Mouse (Mus musculus): ENCODE measurements around the gene Ptn. TPM values are rescaled to one million over a fixed set of nuclear protein-coding genes. Genes with fewer than 3 reads are reported as not detected.

Ptn gene
- polyA plus RNA-seq, 1 experiment from 2014 or later = 358 TPM

- H3K27ac ChIP-seq = peak overlapping the region; percentile 80
- no peaks in the 10 kb centered on the region for H3K27me3 ChIP-seq (ENCODE audit: insufficient read depth, poor library complexity, severe bottlenecking)
These were observed 1.5 kb downstream of the Ptn start for GRCm38 (mm10) chr6:36808306-36809058.

DNA sequence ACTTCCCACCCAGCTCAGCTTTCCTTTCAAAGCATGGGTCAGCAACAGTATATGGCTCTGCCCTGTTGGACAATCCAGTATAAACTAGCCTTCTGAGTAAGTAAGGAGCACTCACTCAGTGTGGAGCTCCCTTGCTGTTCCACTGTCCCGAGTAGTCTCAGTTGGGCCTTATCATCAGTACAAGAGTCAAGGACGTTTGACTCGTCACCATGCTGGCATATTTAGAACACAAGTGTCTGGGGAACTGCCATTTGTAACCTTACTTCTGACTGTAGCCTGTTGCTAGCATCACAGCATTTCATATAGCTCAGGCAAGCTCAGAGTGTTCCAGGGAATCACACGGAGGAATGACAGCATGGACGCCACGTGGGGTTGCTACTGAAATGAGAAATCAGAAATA, 3.1 kb downstream of the Ptn start:
- H3K27ac ChIP-seq = no peak overlapping the region
- no peaks in the 10 kb centered on the region for H3K9me3 ChIP-seq
- WGBS = 59% methylated on average over 6 of the region's 6 CpGs
- peaks cover 10% of the 10 kb centered on the region; the same call in 1 of the 2 replicates for H3K36me3 ChIP-seq
- no peaks in the 10 kb centered on the region for H3K27me3 ChIP-seq (ENCODE audit: insufficient read depth, poor library complexity, severe bottlenecking)
- peak overlapping the region; percentile 6; the same call in 1 of the 2 replicates for H3K4me3 ChIP-seq
- no peak for DNase-seq (ENCODE audit: low spot score)
- peaks cover 15% of the 10 kb centered on the region for H3K4me1 ChIP-seq

More at GRCm38 (mm10) chr6:36808306-36809058, 1.5 kb downstream of the Ptn start:
- Histone ChIP-seq H3K36me3 (peaks cover 4% of the 10 kb centered on the region; the same call in 1 of the 2 replicates), H3K4me1 (peaks cover 18% of the 10 kb centered on the region), H3K4me3 (peak overlapping the region; percentile 66), H3K9me3 (no peaks in the 10 kb centered on the region)
- no peak for DNase-seq (ENCODE audit: low spot score)
- WGBS = 65% methylated on average over 7 of the region's 7 CpGs

DNA sequence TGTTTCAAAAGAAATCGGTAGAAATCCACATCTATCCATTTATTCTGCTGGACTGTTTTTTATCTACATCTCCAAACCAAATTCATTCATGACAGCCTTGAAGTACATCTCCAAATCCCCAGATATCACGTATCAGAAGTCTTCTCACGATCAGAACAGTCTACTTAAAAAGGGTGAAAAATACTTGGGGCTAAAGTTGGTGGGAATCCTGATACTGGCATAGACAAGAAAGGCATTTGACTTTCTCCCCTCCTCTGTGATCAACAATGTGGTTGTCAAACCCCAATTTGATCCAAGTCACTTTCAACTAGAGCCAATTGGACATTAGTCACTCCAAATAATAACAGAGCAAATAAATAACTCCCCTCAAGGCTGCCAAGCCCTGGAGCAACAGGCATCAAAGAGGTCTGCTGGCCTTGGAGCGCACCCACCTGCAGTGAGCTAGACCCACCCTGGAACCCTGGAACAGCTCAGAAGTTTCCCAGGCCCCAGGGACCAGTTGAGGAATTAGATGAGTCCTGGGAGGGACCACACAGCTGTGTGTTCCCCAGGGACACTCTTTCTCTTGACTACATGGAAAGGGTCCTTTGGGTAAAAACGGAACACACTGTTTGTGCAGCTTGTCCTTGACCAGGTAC, 9.6 kb downstream of the Ptn start:
- 77% methylated on average over 5 of the region's 5 CpGs for WGBS
- Histone ChIP-seq H3K4me3 (no peak overlapping the region), H3K27ac (no peak overlapping the region), H3K27me3 (ENCODE audit: insufficient read depth, poor library complexity, severe bottlenecking) (no peaks in the 10 kb centered on the region), H3K36me3 (peaks cover 6% of the 10 kb centered on the region; the same call in 1 of the 2 replicates), H3K4me1 (peaks cover 5% of the 10 kb centered on the region; the same call in 1 of the 2 replicates), H3K9me3 (no peaks in the 10 kb centered on the region)
- DNase-seq (ENCODE audit: low spot score) = no peak

GRCm38 (mm10) chr6:36797066-36797655, 12.9 kb downstream of the Ptn start:
- Histone ChIP-seq H3K27ac (no peak overlapping the region), H3K36me3 (no peaks in the 10 kb centered on the region), H3K4me3 (no peak overlapping the region), H3K9me3 (no peaks in the 10 kb centered on the region), H3K27me3 (ENCODE audit: insufficient read depth, poor library complexity, severe bottlenecking) (no peaks in the 10 kb centered on the region), H3K4me1 (peaks cover 5% of the 10 kb centered on the region; the same call in 1 of the 2 replicates)
- DNase-seq (ENCODE audit: low spot score) = no peak
- WGBS = 64% methylated on average over 3 of the region's 3 CpGs

- peaks cover 5% of the 10 kb centered on the region; the same call in 1 of the 2 replicates for H3K4me1 ChIP-seq
- no peaks in the 10 kb centered on the region for H3K36me3 ChIP-seq
- WGBS = 79% methylated on average over 4 of the region's 4 CpGs
- no peak for DNase-seq (ENCODE audit: low spot score)
- H3K9me3 ChIP-seq = no peaks in the 10 kb centered on the region
- H3K27ac ChIP-seq = no peak overlapping the region
- no peaks in the 10 kb centered on the region for H3K27me3 ChIP-seq (ENCODE audit: insufficient read depth, poor library complexity, severe bottlenecking)
- no peak overlapping the region for H3K4me3 ChIP-seq
These were observed 15.5 kb downstream of the Ptn start for GRCm38 (mm10) chr6:36794535-36794934.

DNA sequence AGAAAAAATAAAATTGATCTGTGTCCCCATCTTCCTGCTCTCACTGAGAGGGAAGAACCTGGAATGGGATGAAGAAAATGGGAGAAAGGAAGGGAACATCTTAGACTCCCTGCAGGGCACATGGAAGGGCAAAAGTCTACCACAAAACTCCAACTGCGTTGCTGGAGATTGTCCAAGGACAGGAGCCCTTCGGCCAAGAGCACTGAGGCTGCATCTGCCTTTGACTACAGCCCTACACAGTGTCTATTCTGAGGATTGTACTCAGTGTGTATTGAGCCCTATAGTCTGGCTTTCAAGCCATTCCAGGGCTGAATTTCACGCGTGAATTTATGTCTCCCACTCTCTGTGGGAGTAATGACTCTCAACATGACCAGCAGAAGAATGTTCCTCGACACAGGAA, 16.2 kb downstream of the Ptn start:
- no peak overlapping the region for H3K4me3 ChIP-seq
- 71% methylated on average over 5 of the region's 5 CpGs for WGBS
- no peaks in the 10 kb centered on the region for H3K9me3 ChIP-seq
- no peaks in the 10 kb centered on the region for H3K36me3 ChIP-seq
- no peak for DNase-seq (ENCODE audit: low spot score)
- peaks cover 10% of the 10 kb centered on the region for H3K4me1 ChIP-seq
- H3K27ac ChIP-seq = no peak overlapping the region
- H3K27me3 ChIP-seq (ENCODE audit: insufficient read depth, poor library complexity, severe bottlenecking) = no peaks in the 10 kb centered on the region

GRCm38 (mm10) chr6:36789261-36789660, 20.8 kb downstream of the Ptn start:
- H3K4me3 ChIP-seq = no peak overlapping the region
- no peak overlapping the region for H3K27ac ChIP-seq
- WGBS = 70% methylated on average over 4 of the region's 4 CpGs
- no peak for DNase-seq (ENCODE audit: low spot score)
- peaks cover 22% of the 10 kb centered on the region for H3K4me1 ChIP-seq
- no peaks in the 10 kb centered on the region for H3K27me3 ChIP-seq (ENCODE audit: insufficient read depth, poor library complexity, severe bottlenecking)
- no peaks in the 10 kb centered on the region for H3K9me3 ChIP-seq
- H3K36me3 ChIP-seq = 0 out of 2 replicates have a peak, but pooled peaks cover 5% of the 10 kb centered on the region

DNA sequence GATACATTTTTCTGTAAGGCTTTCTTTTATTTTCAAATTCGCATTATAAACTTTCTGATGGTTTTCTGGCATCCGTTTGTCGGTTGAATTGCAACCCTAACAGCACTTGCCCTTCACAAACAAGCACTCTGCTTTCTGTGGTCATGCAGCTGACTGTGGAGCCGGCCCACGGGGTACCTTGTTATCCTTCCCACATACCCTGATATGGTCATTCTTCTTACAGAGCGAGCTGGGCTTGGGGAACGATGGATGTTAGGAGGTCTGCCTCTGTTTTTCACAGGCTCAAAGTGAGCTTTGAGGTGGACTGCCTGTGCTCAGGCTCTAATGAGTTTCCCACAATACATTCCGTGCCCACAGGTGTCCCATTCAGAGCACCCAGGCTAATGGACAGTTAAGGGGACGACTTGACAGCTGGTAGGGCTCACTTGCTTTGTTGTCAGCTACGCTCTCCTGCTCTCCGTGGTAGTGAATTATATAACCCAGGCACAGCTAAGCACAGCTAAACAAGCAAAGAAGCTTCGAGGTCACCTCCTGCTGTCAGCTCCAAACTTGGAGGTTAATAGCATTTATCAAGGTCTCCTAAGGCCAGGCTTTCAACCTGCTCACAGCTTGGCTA, 21.3 kb downstream of the Ptn start:
- Histone ChIP-seq H3K4me1 (peaks cover 23% of the 10 kb centered on the region), H3K36me3 (0 out of 2 replicates have a peak, but pooled peaks cover 5% of the 10 kb centered on the region), H3K9me3 (no peaks in the 10 kb centered on the region), H3K27ac (0 out of 2 replicates have a peak overlapping the region, but pooled peaks have one; percentile 11), H3K27me3 (ENCODE audit: insufficient read depth, poor library complexity, severe bottlenecking) (no peaks in the 10 kb centered on the region), H3K4me3 (no peak overlapping the region)
- WGBS = 34% methylated on average over 12 of the region's 12 CpGs
- DNase-seq (ENCODE audit: low spot score) = no peak

DNA sequence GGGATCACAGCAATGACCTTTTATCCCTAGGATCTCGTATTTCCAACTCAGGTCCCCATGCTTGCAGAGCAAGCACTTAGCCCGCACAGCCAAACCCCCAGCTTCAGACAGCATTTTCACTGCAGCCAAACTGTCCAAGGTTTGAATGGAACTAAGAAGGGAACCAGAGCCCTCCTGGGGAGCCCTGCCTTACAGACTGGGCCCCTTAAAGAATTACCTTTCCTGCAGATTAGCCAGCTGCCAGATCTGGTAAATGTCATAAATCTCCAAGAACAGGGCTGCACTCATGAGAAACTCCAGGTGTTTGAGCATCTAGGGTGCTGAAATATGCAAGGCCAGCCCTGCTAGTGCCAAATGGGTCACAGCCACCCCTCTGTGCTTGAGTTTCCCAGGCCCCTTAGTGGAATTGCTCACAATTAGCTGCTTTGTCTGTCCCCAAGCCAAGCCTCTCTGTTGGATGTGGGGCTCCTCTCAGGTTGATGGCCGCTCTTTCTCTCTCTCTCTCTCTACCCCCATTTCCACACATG, 25.3 kb downstream of the Ptn start:
- H3K4me3 ChIP-seq = no peak overlapping the region
- H3K4me1 ChIP-seq = peaks cover 23% of the 10 kb centered on the region
- H3K9me3 ChIP-seq = no peaks in the 10 kb centered on the region
- 0 out of 2 replicates have a peak, but pooled peaks cover 5% of the 10 kb centered on the region for H3K36me3 ChIP-seq
- H3K27ac ChIP-seq = peak overlapping the region; percentile 16; the same call in 1 of the 2 replicates
- no peaks in the 10 kb centered on the region for H3K27me3 ChIP-seq (ENCODE audit: insufficient read depth, poor library complexity, severe bottlenecking)
- 28% methylated on average over 3 of the region's 3 CpGs for WGBS
- peak; percentile 75 for DNase-seq (ENCODE audit: low spot score)

DNA sequence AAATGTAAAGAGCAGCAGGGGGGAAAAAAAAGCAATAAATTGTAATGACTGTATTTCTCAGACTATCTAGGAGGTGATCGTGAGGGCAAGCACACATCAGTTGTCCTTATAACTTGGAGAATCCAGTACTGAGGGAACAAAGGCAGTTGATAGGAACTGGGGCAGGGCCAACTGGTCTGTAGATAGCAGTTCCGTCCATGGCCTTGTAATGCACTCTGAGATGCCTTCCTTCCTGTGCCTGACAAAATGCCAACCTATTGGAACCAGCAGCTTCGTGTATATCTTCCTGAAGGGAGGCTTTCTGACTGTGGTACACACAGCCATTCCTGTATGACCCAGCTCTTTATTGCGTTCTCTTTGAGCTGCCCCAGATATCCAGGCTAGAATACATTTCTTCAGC, 27.5 kb downstream of the Ptn start:
- 66% methylated on average over 4 of the region's 4 CpGs for WGBS
- Histone ChIP-seq H3K36me3 (0 out of 2 replicates have a peak, but pooled peaks cover 5% of the 10 kb centered on the region), H3K9me3 (no peaks in the 10 kb centered on the region), H3K27me3 (ENCODE audit: insufficient read depth, poor library complexity, severe bottlenecking) (no peaks in the 10 kb centered on the region), H3K4me3 (no peak overlapping the region), H3K4me1 (peaks cover 16% of the 10 kb centered on the region), H3K27ac (no peak overlapping the region)
- DNase-seq (ENCODE audit: low spot score) = no peak

DNA sequence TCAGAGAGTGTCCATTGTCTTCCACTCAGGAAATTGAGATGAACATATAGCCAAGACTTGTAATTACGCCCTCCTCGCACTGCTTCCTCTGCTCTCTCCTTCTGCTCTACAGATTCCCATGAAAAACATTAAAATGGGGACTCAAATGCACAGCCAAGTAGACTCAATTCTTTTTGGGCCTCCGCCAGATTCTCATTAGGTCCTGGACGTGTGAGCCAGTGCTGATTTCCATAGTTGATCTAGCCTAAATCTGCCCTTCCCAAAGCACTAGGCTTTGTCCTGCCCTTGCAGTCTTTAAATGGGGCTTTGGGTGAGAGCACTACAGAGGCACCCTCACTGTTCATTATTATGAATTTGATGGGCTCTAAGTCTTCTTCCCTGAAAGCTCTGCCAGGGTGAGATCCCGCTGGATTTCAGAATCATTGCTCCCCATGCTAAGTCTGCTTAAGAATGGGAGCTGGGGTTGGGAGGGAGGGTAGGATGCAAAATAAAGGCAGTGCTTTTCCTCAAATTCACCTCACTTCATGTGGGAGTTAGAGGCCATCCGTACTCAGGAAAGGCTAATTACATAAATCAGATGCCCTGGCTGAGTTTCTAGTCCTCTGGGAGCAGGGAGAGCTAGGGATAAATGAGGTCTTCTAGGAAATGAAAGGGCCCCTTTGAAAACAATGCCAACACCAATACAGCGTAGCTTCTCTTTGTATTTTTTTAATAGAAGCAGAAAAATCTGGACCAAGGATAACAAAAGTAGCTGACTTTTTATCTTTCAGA, 32.3 kb downstream of the Ptn start:
- DNase-seq (ENCODE audit: low spot score) = no peak
- Histone ChIP-seq H3K4me1 (0 out of 2 replicates have a peak, but pooled peaks cover 5% of the 10 kb centered on the region), H3K9me3 (no peaks in the 10 kb centered on the region), H3K36me3 (no peaks in the 10 kb centered on the region), H3K27me3 (ENCODE audit: insufficient read depth, poor library complexity, severe bottlenecking) (no peaks in the 10 kb centered on the region), H3K4me3 (no peak overlapping the region), H3K27ac (no peak overlapping the region)
- 71% methylated on average over 7 of the region's 7 CpGs for WGBS

DNA sequence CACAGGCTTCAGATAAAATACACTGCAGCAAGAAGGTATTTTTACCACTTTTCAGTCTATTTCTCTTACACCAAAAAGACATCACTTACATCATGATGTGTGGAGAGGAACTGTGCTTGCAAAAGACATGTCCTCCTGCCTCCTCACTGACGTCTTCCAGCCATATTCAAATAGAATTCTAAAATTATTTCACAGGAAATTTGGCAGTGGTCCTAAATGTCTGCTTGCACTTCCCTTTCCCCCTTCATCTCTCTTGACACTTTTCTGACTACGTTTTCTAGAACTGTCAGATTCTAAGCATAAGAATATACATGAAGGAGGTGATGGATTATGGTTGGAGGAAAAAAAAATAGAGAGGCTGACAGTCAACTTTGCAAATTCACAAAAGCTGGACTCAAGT, 33.0 kb downstream of the Ptn start:
- Histone ChIP-seq H3K27me3 (ENCODE audit: insufficient read depth, poor library complexity, severe bottlenecking) (no peaks in the 10 kb centered on the region), H3K9me3 (no peaks in the 10 kb centered on the region), H3K4me1 (0 out of 2 replicates have a peak, but pooled peaks cover 5% of the 10 kb centered on the region), H3K4me3 (no peak overlapping the region), H3K36me3 (peaks cover 3% of the 10 kb centered on the region; the same call in 1 of the 2 replicates), H3K27ac (no peak overlapping the region)
- DNase-seq (ENCODE audit: low spot score) = no peak
- 61% methylated on average over 2 of the region's 2 CpGs for WGBS
